Mouse (Mus musculus) bone marrow, adult 2 months (tissue): Measurements from ENCODE around the gene Gm26620.

Experiments
- CTCF ChIP-seq: fragments of 200-500 bp; IDR thresholded peaks from 2 replicates; pipeline ENCODE4 v1.5.1; 2011; ENCODE audit warnings: low read length, control low read depth; ENCODE audit not compliant: control insufficient read depth, insufficient read depth
- POLR2A ChIP-seq: fragments of 200-500 bp; IDR thresholded peaks from 2 replicates; pipeline ENCODE4 v1.6.1; 2011; ENCODE audit warnings: low read depth, mild to moderate bottlenecking, control low read depth, low read length, borderline replicate concordance; ENCODE audit not compliant: control insufficient read depth

GRCm38 (mm10) chr1:170884390-170884789 lies 475 bp upstream of the Gm26620 start:
- no peak for TF ChIP-seq POLR2A
- no peak for TF ChIP-seq CTCF
